Mouse (Mus musculus) limb, embryonic 13.5 days (tissue): Measurements from ENCODE around the gene Blmh. TPM values are rescaled to one million over a fixed set of nuclear protein-coding genes. Genes with fewer than 3 reads are reported as not detected.

Source experiments
- ATAC-seq: fragments of 200-750 bp; cut with Nextera tagmentation; 2 replicates; pipeline ENCODE4 v1.8.0; 2017; ENCODE audit warnings: low read depth, moderate number of reproducible peaks, moderate TSS enrichment; ENCODE audit not compliant: low FRiP score
- H3K27ac ChIP-seq: fragments of 300-500 bp; sonication (generic); 2 replicates; pipeline ENCODE4 v1.5.1; 2015; ENCODE audit warnings: inconsistent platforms, mild to moderate bottlenecking, moderate library complexity
- H3K27me3 ChIP-seq: fragments of 300-500 bp; sonication (generic); 2 replicates; pipeline ENCODE4 v1.6.1; 2015; ENCODE audit warnings: mild to moderate bottlenecking, inconsistent platforms
- H3K36me3 ChIP-seq: fragments of 300-500 bp; sonication (generic); 2 replicates; pipeline ENCODE4 v1.6.1; 2015; ENCODE audit warnings: inconsistent platforms, mild to moderate bottlenecking, moderate library complexity
- H3K4me1 ChIP-seq: fragments of 300-500 bp; sonication (generic); 2 replicates; pipeline ENCODE4 v1.6.1; 2015; ENCODE audit warnings: inconsistent platforms
- H3K4me2 ChIP-seq: fragments of 300-500 bp; sonication (generic); replicated peaks from 2 replicates; pipeline ENCODE4 v1.6.1; 2015; ENCODE audit warnings: inconsistent platforms, mild to moderate bottlenecking, moderate library complexity
- H3K4me3 ChIP-seq: fragments of 300-500 bp; sonication (generic); 2 replicates; pipeline ENCODE4 v1.5.1; 2015; ENCODE audit warnings: moderate library complexity, mild to moderate bottlenecking, inconsistent platforms
- H3K9ac ChIP-seq: fragments of 300-500 bp; sonication (generic); 2 replicates; pipeline ENCODE4 v1.6.1; 2015; ENCODE audit warnings: mild to moderate bottlenecking, inconsistent platforms
- H3K9me3 ChIP-seq: fragments of 300-500 bp; sonication (generic); 2 replicates; pipeline ENCODE4 v1.6.1; 2016; ENCODE audit warnings: inconsistent platforms
- WGBS: fragments of 180-500 bp; shearing (Covaris S2); methylation state at CpG from one replicate; pipeline ENCODE4 v1.1.7; 2015; 5-methylcytosine and 5-hydroxymethylcytosine counted together
- polyA plus RNA-seq: library from polyadenylated mRNA; unstranded; fragments of >200 nt; fragmentation: Nextera tagmentation; extraction: Ambion mirVana; gene quantifications from 2 replicates; pipeline ENCODE4 v1.2.1, GENCODE M21; 2015

The Blmh gene
- 185 and 190 TPM in 2 replicates for polyA plus RNA-seq

GRCm38 (mm10) chr11:76924759-76925236, at the start of gene Blmh:
Gene Blmh (plus strand): TSS chr11:76924809.
- ATAC-seq = no peak
- Histone ChIP-seq H3K4me2 (no peak within 1 kb of the TSS), H3K9ac (no peak within 1 kb of the TSS), H3K27me3 (no peaks in the 10 kb centered on the region), H3K9me3 (no peaks in the 10 kb centered on the region), H3K4me3 (no peak within 1 kb of the TSS), H3K36me3 (no peaks in the 10 kb centered on the region), H3K27ac (no peak within 1 kb of the TSS), H3K4me1 (0 out of 2 replicates have a peak, but pooled peaks cover 4% of the 10 kb centered on the region)
- 73% methylated on average over 6 of the region's 6 CpGs for WGBS

- no peaks in the 10 kb centered on the region for H3K36me3 ChIP-seq
- no peak overlapping the region for H3K4me3 ChIP-seq
- no peak overlapping the region for H3K27ac ChIP-seq
- H3K9ac ChIP-seq = no peak overlapping the region
- H3K9me3 ChIP-seq = no peaks in the 10 kb centered on the region
- no peak for ATAC-seq
- no peak overlapping the region for H3K4me2 ChIP-seq
- no peaks in the 10 kb centered on the region for H3K27me3 ChIP-seq
- no peaks in the 10 kb centered on the region for H3K4me1 ChIP-seq
- 79% methylated on average over 5 of the region's 5 CpGs for WGBS
These were observed 44.8 kb upstream of the Blmh start for GRCm38 (mm10) chr11:76879816-76880215.

GRCm38 (mm10) chr11:76884451-76884850, 40.2 kb upstream of the Blmh start:
- Histone ChIP-seq H3K36me3 (no peaks in the 10 kb centered on the region), H3K9ac (no peak overlapping the region), H3K9me3 (no peaks in the 10 kb centered on the region), H3K4me2 (no peak overlapping the region), H3K27me3 (no peaks in the 10 kb centered on the region), H3K27ac (no peak overlapping the region), H3K4me3 (no peak overlapping the region), H3K4me1 (no peaks in the 10 kb centered on the region)
- no peak for ATAC-seq
- WGBS = 57% methylated on average over 5 of the region's 5 CpGs

- no peak overlapping the region for H3K9ac ChIP-seq
- H3K27ac ChIP-seq = no peak overlapping the region
- no peaks in the 10 kb centered on the region for H3K36me3 ChIP-seq
- H3K4me2 ChIP-seq = no peak overlapping the region
- H3K4me1 ChIP-seq = peaks cover 11% of the 10 kb centered on the region
- H3K4me3 ChIP-seq = no peak overlapping the region
- WGBS = 43% methylated on average over 10 of the region's 10 CpGs
- H3K9me3 ChIP-seq = no peaks in the 10 kb centered on the region
- no peaks in the 10 kb centered on the region for H3K27me3 ChIP-seq
- ATAC-seq = no peak
These were observed 35.1 kb upstream of the Blmh start for GRCm38 (mm10) chr11:76889339-76890164.

GRCm38 (mm10) chr11:76891171-76891570, 33.4 kb upstream of the Blmh start:
- no peaks in the 10 kb centered on the region for H3K9me3 ChIP-seq
- no peak overlapping the region for H3K4me3 ChIP-seq
- 89% methylated on average over 7 of the region's 7 CpGs for WGBS

GRCm38 (mm10) chr11:76891738-76892349, 32.8 kb upstream of the Blmh start:
- Histone ChIP-seq H3K4me1 (peaks cover 11% of the 10 kb centered on the region), H3K4me2 (no peak overlapping the region), H3K36me3 (no peaks in the 10 kb centered on the region), H3K9me3 (no peaks in the 10 kb centered on the region), H3K27ac (no peak overlapping the region), H3K9ac (no peak overlapping the region), H3K4me3 (no peak overlapping the region), H3K27me3 (no peaks in the 10 kb centered on the region)
- WGBS = 76% methylated on average over 4 of the region's 4 CpGs
- no peak for ATAC-seq

More at GRCm38 (mm10) chr11:76891171-76891570, 33.4 kb upstream of the Blmh start:
- Histone ChIP-seq H3K36me3 (no peaks in the 10 kb centered on the region), H3K9ac (no peak overlapping the region), H3K27ac (no peak overlapping the region), H3K27me3 (no peaks in the 10 kb centered on the region), H3K4me2 (no peak overlapping the region), H3K4me1 (peaks cover 11% of the 10 kb centered on the region)
- no peak for ATAC-seq

GRCm38 (mm10) chr11:76892972-76893371, 31.6 kb upstream of the Blmh start:
- Histone ChIP-seq H3K36me3 (no peaks in the 10 kb centered on the region), H3K4me3 (no peak overlapping the region), H3K27me3 (no peaks in the 10 kb centered on the region), H3K9me3 (no peaks in the 10 kb centered on the region), H3K4me1 (peaks cover 15% of the 10 kb centered on the region), H3K9ac (no peak overlapping the region), H3K4me2 (no peak overlapping the region), H3K27ac (no peak overlapping the region)
- WGBS = 80% methylated on average over 3 of the region's 3 CpGs
- no peak for ATAC-seq

- no peak overlapping the region for H3K4me3 ChIP-seq
- ATAC-seq = no peak
- 5% methylated on average over 4 of the region's 4 CpGs for WGBS
These were observed 31.0 kb upstream of the Blmh start for GRCm38 (mm10) chr11:76893570-76893969.

GRCm38 (mm10) chr11:76894240-76894639, 30.4 kb upstream of the Blmh start:
- H3K4me1 ChIP-seq = peaks cover 16% of the 10 kb centered on the region
- H3K4me3 ChIP-seq = no peak overlapping the region
- H3K27me3 ChIP-seq = no peaks in the 10 kb centered on the region
- 0 out of 2 replicates have a peak overlapping the region, but pooled peaks have one; percentile 13 for H3K9ac ChIP-seq
- 0 out of 2 replicates have a peak, but pooled peaks have one; percentile 19 for ATAC-seq
- no peaks in the 10 kb centered on the region for H3K9me3 ChIP-seq
- H3K27ac ChIP-seq = no peak overlapping the region
- no peak overlapping the region for H3K4me2 ChIP-seq
- WGBS = 31% methylated on average over 5 of the region's 5 CpGs
- H3K36me3 ChIP-seq = no peaks in the 10 kb centered on the region

More at GRCm38 (mm10) chr11:76893570-76893969, 31.0 kb upstream of the Blmh start:
- Histone ChIP-seq H3K4me2 (0 out of 2 replicates have a peak overlapping the region, but pooled peaks have one; percentile 3), H3K4me1 (peaks cover 16% of the 10 kb centered on the region), H3K27me3 (no peaks in the 10 kb centered on the region), H3K9me3 (no peaks in the 10 kb centered on the region), H3K27ac (no peak overlapping the region), H3K9ac (0 out of 2 replicates have a peak overlapping the region, but pooled peaks have one; percentile 13), H3K36me3 (no peaks in the 10 kb centered on the region)

GRCm38 (mm10) chr11:76896360-76896759, 28.2 kb upstream of the Blmh start:
- WGBS = 54% methylated on average over 6 of the region's 6 CpGs
- Histone ChIP-seq H3K27me3 (no peaks in the 10 kb centered on the region), H3K4me3 (no peak overlapping the region), H3K9me3 (no peaks in the 10 kb centered on the region), H3K4me2 (no peak overlapping the region), H3K27ac (no peak overlapping the region), H3K36me3 (no peaks in the 10 kb centered on the region), H3K9ac (no peak overlapping the region), H3K4me1 (peaks cover 16% of the 10 kb centered on the region)
- ATAC-seq = no peak

- Histone ChIP-seq H3K9ac (no peak overlapping the region), H3K4me2 (no peak overlapping the region), H3K9me3 (no peaks in the 10 kb centered on the region), H3K4me3 (no peak overlapping the region), H3K4me1 (peaks cover 16% of the 10 kb centered on the region), H3K36me3 (no peaks in the 10 kb centered on the region), H3K27ac (no peak overlapping the region), H3K27me3 (no peaks in the 10 kb centered on the region)
- WGBS = 69% methylated on average over 1 of the region's 1 CpGs
- ATAC-seq = no peak
These were observed 27.5 kb upstream of the Blmh start for GRCm38 (mm10) chr11:76897126-76897525.

GRCm38 (mm10) chr11:76897871-76898270, 26.7 kb upstream of the Blmh start:
- Histone ChIP-seq H3K27me3 (no peaks in the 10 kb centered on the region), H3K4me3 (no peak overlapping the region), H3K27ac (no peak overlapping the region), H3K36me3 (no peaks in the 10 kb centered on the region), H3K9ac (no peak overlapping the region), H3K4me2 (no peak overlapping the region), H3K4me1 (peaks cover 16% of the 10 kb centered on the region), H3K9me3 (no peaks in the 10 kb centered on the region)
- ATAC-seq = no peak
- WGBS = 51% methylated on average over 3 of the region's 3 CpGs
